18 mouse cellular contexts compared by ENCODE assay signal in genomic region chr8:122313310-122313709, GRCm38 (mm10). TPM values are rescaled to one million over a fixed set of nuclear protein-coding genes. Genes with fewer than 3 reads are reported as not detected.
DNase-seq lines count a peak whose midpoint lies in the region; ATAC-seq and TF ChIP-seq lines count a peak whose summit lies in the region.
"Had no signal": no experiment of that assay in that cellular context is flagged by ENCODE, and none has a peak within 500 bp of the region (broad histone marks: within the 10 kb centered on the region; RNA-seq: fewer than 3 reads in every experiment).

No protein-coding gene starts in this region.

- no peaks in the 10 kb centered on the region for H3K9me3 ChIP-seq in heart, embryonic 12.5 days (replicated peaks)
- no peaks in the 10 kb centered on the region for H3K9me3 ChIP-seq in midbrain, embryonic 12.5 days
- no peaks in the 10 kb centered on the region for H3K9me3 ChIP-seq in midbrain, embryonic 15.5 days
- no peaks in the 10 kb centered on the region for H3K9me3 ChIP-seq in limb, embryonic 10.5 days (replicated peaks)
- H3K9me3 ChIP-seq in stomach, embryonic 16.5 days (replicated peaks; ENCODE audit: control insufficient read depth, low read length), result no peaks in the 10 kb centered on the region
- H3K9me3 ChIP-seq: embryonic facial prominence, embryonic 12.5 days; hindbrain, embryonic 12.5 days; midbrain, embryonic 13.5 days; neural tube, embryonic 12.5 days had no signal

- no peaks in the 10 kb centered on the region for H3K27me3 ChIP-seq in heart, embryonic 12.5 days (replicated peaks)
- no peaks in the 10 kb centered on the region for H3K27me3 ChIP-seq in midbrain, embryonic 12.5 days
- no peaks in the 10 kb centered on the region for H3K27me3 ChIP-seq in midbrain, embryonic 15.5 days (replicated peaks)
- H3K27me3 ChIP-seq in limb, embryonic 10.5 days (ENCODE audit: low read depth, poor library complexity, severe bottlenecking), result no peaks in the 10 kb centered on the region
- no peaks in the 10 kb centered on the region for H3K27me3 ChIP-seq in stomach, embryonic 16.5 days (ENCODE audit: control insufficient read depth, insufficient read depth, low read length)
- H3K27me3 ChIP-seq: embryonic facial prominence, embryonic 12.5 days; midbrain, embryonic 13.5 days; neural tube, embryonic 12.5 days had no signal

- no peak for TF ChIP-seq CTCF in gastrocnemius, adult 2 months (IDR thresholded peaks at IDR 0.05)

- peak overlapping the region; percentile 39; the same call in 1 of the 2 replicates for H3K9ac ChIP-seq in heart, embryonic 12.5 days
- no peak overlapping the region for H3K9ac ChIP-seq in midbrain, embryonic 12.5 days (replicated peaks)
- H3K9ac ChIP-seq in midbrain, embryonic 15.5 days, result no peak overlapping the region
- no peak overlapping the region for H3K9ac ChIP-seq in stomach, embryonic 16.5 days (ENCODE audit: low read length)
- H3K9ac ChIP-seq: embryonic facial prominence, embryonic 12.5 days; forebrain, postnatal 0 days; hindbrain, embryonic 12.5 days; midbrain, embryonic 13.5 days; neural tube, embryonic 12.5 days had no signal

- no peak overlapping the region for H3K4me3 ChIP-seq in heart, embryonic 12.5 days
- H3K4me3 ChIP-seq in midbrain, embryonic 12.5 days, result no peak overlapping the region
- no peak overlapping the region for H3K4me3 ChIP-seq in midbrain, embryonic 15.5 days
- H3K4me3 ChIP-seq in limb, embryonic 10.5 days, result no peak overlapping the region
- H3K4me3 ChIP-seq in stomach, embryonic 16.5 days (replicated peaks; ENCODE audit: low read length), result no peak overlapping the region
- no peak overlapping the region for H3K4me3 ChIP-seq in gastrocnemius, adult 2 months
- H3K4me3 ChIP-seq: embryonic facial prominence, embryonic 12.5 days; hindbrain, embryonic 12.5 days; midbrain, embryonic 13.5 days; neural tube, embryonic 12.5 days had no signal

- 5% methylated on average over 12 of the region's 12 CpGs for WGBS in heart, embryonic 12.5 days
- WGBS in midbrain, embryonic 12.5 days, result 69% methylated on average over 12 of the region's 12 CpGs
- WGBS in midbrain, embryonic 15.5 days, result 70% methylated on average over 12 of the region's 12 CpGs
- 63% methylated on average over 12 of the region's 12 CpGs for WGBS in limb, embryonic 10.5 days
- 37% methylated on average over 12 of the region's 12 CpGs for WGBS in stomach, embryonic 16.5 days

- ATAC-seq in heart, embryonic 12.5 days (ENCODE audit: insufficient number of reproducible peaks, low FRiP score), result peak; percentile 75
- ATAC-seq in midbrain, embryonic 12.5 days (ENCODE audit: low FRiP score, low read depth), result no peak
- no peak for ATAC-seq in midbrain, embryonic 15.5 days (replicated peaks)
- ATAC-seq in stomach, embryonic 16.5 days (ENCODE audit: insufficient read depth, low FRiP score), result 0 out of 2 replicates have a peak, but pooled peaks have one; percentile 6
- ATAC-seq: forebrain, postnatal 0 days; midbrain, embryonic 13.5 days had no signal

- H3K36me3 ChIP-seq in heart, embryonic 12.5 days, result peaks cover 74% of the 10 kb centered on the region
- H3K36me3 ChIP-seq in midbrain, embryonic 12.5 days, result no peaks in the 10 kb centered on the region
- no peaks in the 10 kb centered on the region for H3K36me3 ChIP-seq in midbrain, embryonic 15.5 days (replicated peaks)
- no peaks in the 10 kb centered on the region for H3K36me3 ChIP-seq in limb, embryonic 10.5 days
- H3K36me3 ChIP-seq in stomach, embryonic 16.5 days (ENCODE audit: control insufficient read depth, insufficient read depth, low read length), result no peaks in the 10 kb centered on the region
- H3K36me3 ChIP-seq: embryonic facial prominence, embryonic 12.5 days; hindbrain, embryonic 12.5 days; midbrain, embryonic 13.5 days; neural tube, embryonic 12.5 days had no signal

- peak overlapping the region; percentile 80 for H3K27ac ChIP-seq in heart, embryonic 12.5 days (ENCODE audit: poor library complexity, severe bottlenecking)
- H3K27ac ChIP-seq in midbrain, embryonic 12.5 days (replicated peaks), result 0 out of 2 replicates have a peak overlapping the region, but pooled peaks have one; percentile 3
- no peak overlapping the region for H3K27ac ChIP-seq in midbrain, embryonic 15.5 days
- H3K27ac ChIP-seq in limb, embryonic 10.5 days, result peak overlapping the region; percentile 38; the same call in 1 of the 2 replicates
- peak overlapping the region; percentile 60; the same call in 1 of the 2 replicates for H3K27ac ChIP-seq in stomach, embryonic 16.5 days (ENCODE audit: low read length)
- H3K27ac ChIP-seq in gastrocnemius, adult 2 months, result no peak overlapping the region
- H3K27ac ChIP-seq: embryonic facial prominence, embryonic 12.5 days; hindbrain, embryonic 12.5 days; kidney, postnatal 0 days; midbrain, embryonic 13.5 days; neural tube, embryonic 12.5 days had no signal

- peaks cover 100% of the 10 kb centered on the region for H3K4me1 ChIP-seq in heart, embryonic 12.5 days (replicated peaks)
- peaks cover 18% of the 10 kb centered on the region; the same call in 1 of the 2 replicates for H3K4me1 ChIP-seq in midbrain, embryonic 12.5 days
- no peaks in the 10 kb centered on the region for H3K4me1 ChIP-seq in midbrain, embryonic 15.5 days
- H3K4me1 ChIP-seq in limb, embryonic 10.5 days, result peaks cover 56% of the 10 kb centered on the region
- H3K4me1 ChIP-seq in stomach, embryonic 16.5 days (ENCODE audit: control insufficient read depth, insufficient read depth, low read length), result peaks cover 73% of the 10 kb centered on the region

- H3K4me2 ChIP-seq in heart, embryonic 12.5 days, result peak overlapping the region; percentile 28
- no peak overlapping the region for H3K4me2 ChIP-seq in midbrain, embryonic 12.5 days (replicated peaks)
- no peak overlapping the region for H3K4me2 ChIP-seq in midbrain, embryonic 15.5 days
- no peak overlapping the region for H3K4me2 ChIP-seq in stomach, embryonic 16.5 days (ENCODE audit: low read depth, low read length)
- H3K4me2 ChIP-seq: embryonic facial prominence, embryonic 12.5 days; hindbrain, embryonic 12.5 days; midbrain, embryonic 13.5 days; neural tube, embryonic 12.5 days had no signal

- intact Hi-C loops in gastrocnemius, adult 2 months (cut with DNase I), result no loop called here

- no peak for DNase-seq in heart, adult 9 months (ENCODE audit: low spot score in 2 of 2)
- no peak for DNase-seq in limb, embryonic 10.5 days (ENCODE audit: low spot score)
- no peak for DNase-seq in gastrocnemius, adult 2 months
- DNase-seq in lung, postnatal 36 days, result no peak
- DNase-seq: cerebellum, postnatal 10 days; forebrain, postnatal 0 days; gastrocnemius, postnatal 14 days; lung, adult 2 months had no signal

RNA-seq across cellular contexts. Expression of gene Zfpm1, which starts 31.4 kb away (rescaled TPM):
- polyA plus RNA-seq in heart, embryonic 12.5 days (2016; fragmentation: Nextera tagmentation; extraction: Ambion mirVana), result 8.0 and 9.2 TPM in 2 replicates
- 3.0 TPM in 2 replicates for polyA plus RNA-seq in midbrain, embryonic 12.5 days (2016; fragmentation: Nextera tagmentation; extraction: Ambion mirVana)
- polyA plus RNA-seq in midbrain, embryonic 15.5 days (2015; fragmentation: Nextera tagmentation; extraction: Ambion mirVana), result 1.5 and 1.8 TPM in 2 replicates
- polyA plus RNA-seq in limb, embryonic 10.5 days (2016; fragmentation: Nextera tagmentation; extraction: Ambion mirVana), result 1.3 and 1.5 TPM in 2 replicates
- polyA plus RNA-seq in stomach, embryonic 16.5 days (2015; fragmentation: Nextera tagmentation; extraction: Ambion mirVana), result 2.0 and 2.1 TPM in 2 replicates
- 1 to 10 TPM; 6.6 to 8.8 TPM for total RNA-seq in gastrocnemius, adult 2 months (2021)

RNA-seq across cellular contexts. Expression of gene Trhr2, which starts 47.2 kb away (rescaled TPM):
- not detected in 2 replicates for polyA plus RNA-seq in heart, embryonic 12.5 days (2016; fragmentation: Nextera tagmentation; extraction: Ambion mirVana)
- not detected in 2 replicates for polyA plus RNA-seq in midbrain, embryonic 12.5 days (2016; fragmentation: Nextera tagmentation; extraction: Ambion mirVana)
- polyA plus RNA-seq in midbrain, embryonic 15.5 days (2015; fragmentation: Nextera tagmentation; extraction: Ambion mirVana), result not detected in 2 replicates
- polyA plus RNA-seq in limb, embryonic 10.5 days (2016; fragmentation: Nextera tagmentation; extraction: Ambion mirVana), result not detected in 2 replicates
- not detected in 2 replicates for polyA plus RNA-seq in stomach, embryonic 16.5 days (2015; fragmentation: Nextera tagmentation; extraction: Ambion mirVana)
- total RNA-seq in gastrocnemius, adult 2 months (2021), result not detected
- total RNA-seq: forebrain, postnatal 0 days; gastrocnemius, postnatal 14 days had no signal
- polyA plus RNA-seq: hindbrain, embryonic 12.5 days; kidney, postnatal 0 days; lung, adult 2 months; midbrain, embryonic 13.5 days; neural tube, embryonic 12.5 days; spleen, adult 2 months had no signal

Comparison
In these comparisons a context has a peak if more than half of its experiments do, and no peak if none do; other contexts are left out.
1. H3K27ac ChIP-seq: peak in heart, embryonic 12.5 days (single experiment), midbrain, embryonic 12.5 days (single experiment), limb, embryonic 10.5 days (single experiment) and stomach, embryonic 16.5 days (single experiment); none in midbrain, embryonic 15.5 days (single experiment) and gastrocnemius, adult 2 months (single experiment).
2. ATAC-seq: peak in heart, embryonic 12.5 days (single experiment) and stomach, embryonic 16.5 days (single experiment); none in midbrain, embryonic 12.5 days (single experiment) and midbrain, embryonic 15.5 days (single experiment).